Mouse (Mus musculus): ENCODE data around the gene Rbx1.

The Rbx1 gene

DNA sequence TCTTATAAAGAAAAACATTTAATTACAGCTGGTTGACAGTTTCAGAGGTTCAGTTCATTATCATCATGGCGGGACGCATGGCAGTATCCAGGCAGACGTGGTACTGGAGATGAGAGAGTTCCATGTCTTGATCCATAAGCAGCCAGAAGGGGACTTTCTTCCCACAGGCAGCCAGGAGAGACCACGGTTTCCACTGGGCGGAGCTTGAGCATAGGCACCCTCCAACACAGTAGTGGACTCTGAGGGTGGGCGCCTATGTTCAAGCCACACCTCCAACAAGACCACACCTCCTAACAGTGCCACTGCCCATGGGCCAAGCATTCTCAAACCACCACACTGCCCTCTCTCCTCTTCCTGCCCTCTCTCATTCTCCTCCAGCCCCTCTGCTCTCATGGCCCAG lies 17.6 kb downstream of the Rbx1 start:
- no peak for DNase-seq (ENCODE audit: low read depth in 2 of 2, low spot score in 2 of 2)

DNA sequence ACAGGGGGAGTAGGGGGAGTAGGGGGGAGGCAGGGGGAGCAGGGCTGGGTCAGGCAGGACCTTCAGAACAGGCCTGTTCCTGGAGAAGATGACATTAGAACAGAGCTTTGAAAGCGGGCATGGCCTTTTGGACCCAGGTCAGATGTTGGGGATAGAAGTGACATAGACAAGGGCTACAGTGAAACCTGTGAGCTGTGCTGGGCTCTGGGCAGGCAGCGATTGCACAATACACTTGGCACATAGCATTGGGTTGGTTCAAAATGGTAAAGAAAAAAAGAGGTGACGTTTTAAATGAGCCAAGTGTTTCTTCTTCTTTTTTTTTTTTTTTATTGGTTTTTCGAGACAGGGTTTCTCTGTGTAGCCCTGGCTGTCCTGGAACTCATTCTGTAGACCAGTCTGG lies 19.4 kb downstream of the Rbx1 start:
- no peak for DNase-seq (ENCODE audit: low read depth in 2 of 2, low spot score in 2 of 2)

DNA sequence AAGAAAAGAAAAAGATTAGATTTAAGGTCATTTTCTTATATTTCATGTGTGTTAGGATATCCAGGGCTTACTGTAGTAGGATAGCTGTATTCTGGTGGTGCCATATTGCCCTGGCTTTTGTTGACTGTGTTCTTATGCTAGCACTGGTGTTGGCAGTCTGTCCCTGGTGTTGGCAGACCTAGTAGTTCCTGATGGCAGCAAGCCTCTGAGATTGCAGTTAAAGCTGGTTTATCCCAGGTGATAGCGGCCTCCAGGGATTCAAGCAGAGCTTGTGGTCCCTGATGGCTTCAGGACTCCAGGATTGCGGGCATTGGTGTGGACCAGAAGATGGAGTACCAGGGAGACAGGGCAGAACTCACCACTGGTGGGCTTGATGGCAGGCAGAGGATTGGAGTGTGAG lies 37.4 kb downstream of the Rbx1 start:
- DNase-seq (ENCODE audit: low read depth in 2 of 2, low spot score in 2 of 2), result no peak

DNA sequence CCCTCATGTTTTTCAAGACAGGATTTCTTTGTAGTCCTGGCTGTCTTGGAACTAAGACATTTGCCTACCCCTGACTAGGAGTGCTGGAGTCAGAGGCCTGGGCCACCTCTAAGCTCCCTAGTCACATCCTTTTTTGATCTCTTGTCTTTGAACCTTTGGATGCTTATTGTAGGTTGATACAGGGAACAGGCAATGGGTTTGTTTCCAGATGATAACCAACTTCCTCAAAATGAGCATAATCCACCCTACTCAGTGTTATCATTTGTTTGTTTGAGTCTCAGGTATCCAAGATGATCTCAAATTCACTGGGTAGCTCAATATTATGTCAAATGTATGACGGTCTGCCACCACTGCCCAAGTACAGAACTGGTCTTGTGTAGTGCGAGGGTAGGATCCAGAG lies 37.9 kb downstream of the Rbx1 start:
- DNase-seq (ENCODE audit: low read depth in 2 of 2, low spot score in 2 of 2), result no peak

DNA sequence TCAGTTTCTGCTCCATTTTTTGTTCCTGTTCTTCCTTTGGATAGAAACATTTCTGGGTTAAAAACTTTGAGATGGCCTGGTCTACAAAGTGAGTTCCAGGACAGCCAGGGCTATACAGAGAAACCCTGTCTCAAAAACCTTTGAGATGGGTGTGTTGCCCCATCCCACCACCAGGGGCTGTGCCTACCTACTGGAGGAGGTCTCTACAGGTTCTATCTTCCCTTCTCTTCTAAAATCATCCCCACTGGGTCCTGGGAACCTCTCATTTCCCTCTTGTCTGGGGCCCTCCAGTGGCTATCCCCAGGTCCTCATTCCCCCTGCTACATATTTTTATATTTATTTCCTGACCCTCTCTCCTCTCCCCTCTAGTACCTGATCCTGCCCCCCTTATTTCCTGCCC lies 41.1 kb downstream of the Rbx1 start:
- DNase-seq (ENCODE audit: low read depth in 2 of 2, low spot score in 2 of 2), result peak; percentile 51 to 75

DNA sequence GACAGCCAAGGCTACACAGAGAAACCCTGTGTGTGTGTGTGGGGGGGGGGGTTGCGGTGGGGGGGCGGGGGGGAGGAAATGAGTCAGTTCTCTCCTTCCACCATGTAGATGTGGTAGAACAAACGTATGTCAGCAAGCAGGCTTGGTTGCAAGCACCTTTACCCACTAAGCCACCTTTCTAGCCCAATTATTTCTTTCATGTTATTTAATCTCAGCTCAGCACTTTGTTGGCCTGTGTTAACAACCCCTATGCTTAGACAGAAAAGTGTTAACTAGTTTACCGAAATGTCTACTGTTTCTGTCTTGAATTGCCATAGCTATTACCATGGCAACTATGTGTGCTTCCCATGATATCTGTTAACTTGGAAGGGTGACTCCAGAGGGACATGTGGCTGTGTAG lies 44.5 kb downstream of the Rbx1 start:
- no peak for DNase-seq (ENCODE audit: low read depth in 2 of 2, low spot score in 2 of 2)

DNA sequence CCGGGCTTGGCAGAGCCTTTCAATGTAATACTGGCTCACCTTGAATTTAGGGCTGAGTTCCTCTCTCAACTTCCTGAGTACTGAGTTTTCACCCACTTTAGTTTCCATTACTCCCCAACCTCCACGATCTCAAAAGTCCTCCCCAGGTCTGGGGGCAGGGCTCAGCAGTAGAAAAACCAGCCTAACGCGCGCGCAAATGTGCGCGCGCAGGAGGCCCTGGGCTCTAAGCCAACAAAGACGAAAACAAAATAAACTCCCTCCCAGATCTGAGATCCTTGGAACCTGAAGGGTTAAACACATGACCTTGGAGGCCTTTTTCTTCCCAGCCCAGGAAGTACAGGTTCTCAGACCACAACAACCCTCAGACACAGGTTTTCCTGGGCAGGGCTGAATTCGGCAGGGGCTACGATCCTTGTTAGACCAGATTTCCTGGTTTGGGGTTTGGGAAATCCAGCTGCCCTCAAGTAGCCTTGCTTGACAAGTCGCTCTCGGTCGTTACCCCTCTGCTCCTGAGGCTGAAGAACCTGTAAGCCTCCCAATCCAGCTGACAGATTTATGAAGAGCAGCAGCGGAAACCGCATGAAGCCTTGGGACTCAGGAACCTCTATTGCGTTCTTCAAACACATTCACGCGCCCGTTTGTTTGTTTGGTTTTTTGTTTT lies 45.6 kb downstream of the Rbx1 start:
- DNase-seq (ENCODE audit: low read depth in 2 of 2, low spot score in 2 of 2), result peak; percentile 25 to 56

DNA sequence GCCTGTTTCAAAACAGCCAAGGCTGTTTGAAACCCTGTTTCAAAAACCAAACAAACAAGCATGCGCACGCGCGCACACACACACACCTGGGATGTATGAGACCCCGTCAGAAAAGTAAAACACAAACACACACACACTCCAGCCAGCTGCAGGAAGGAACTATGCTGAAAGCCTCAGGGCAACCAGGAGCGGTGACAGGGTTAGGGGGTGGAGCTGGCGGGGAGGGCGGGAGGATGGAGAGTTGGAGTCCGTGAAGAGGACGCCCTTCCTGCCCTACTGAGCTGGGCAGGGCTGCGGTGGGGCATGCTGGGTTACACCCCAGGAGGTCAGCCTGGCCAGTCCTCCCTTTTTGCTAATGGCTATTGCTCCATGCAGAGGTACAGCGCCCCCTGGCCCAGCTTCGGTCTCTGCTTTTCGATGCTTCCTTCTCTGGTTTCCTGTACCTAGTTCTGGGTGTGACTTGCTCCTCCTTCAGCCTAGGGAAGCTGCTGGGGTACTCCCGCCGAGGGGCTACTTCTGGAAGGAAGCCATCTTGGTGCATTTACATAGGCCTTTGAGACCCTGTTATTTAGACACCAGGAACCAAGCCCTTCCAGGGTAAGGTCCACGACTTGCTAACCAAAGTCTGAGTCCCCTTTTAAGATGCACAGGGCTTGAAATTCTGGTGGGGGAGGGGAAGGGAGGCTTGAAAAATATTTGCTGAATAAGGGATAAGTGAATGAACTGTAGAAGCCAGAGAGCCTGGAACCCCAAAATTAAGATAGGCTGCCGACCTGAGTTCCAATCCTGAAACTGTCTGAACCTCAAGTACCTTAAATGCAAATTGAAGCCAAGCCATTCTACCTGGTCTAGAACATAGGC lies 48.2 kb downstream of the Rbx1 start:
- peak; percentile 59 to 75 for DNase-seq (ENCODE audit: low read depth in 2 of 2, low spot score in 2 of 2)

DNA sequence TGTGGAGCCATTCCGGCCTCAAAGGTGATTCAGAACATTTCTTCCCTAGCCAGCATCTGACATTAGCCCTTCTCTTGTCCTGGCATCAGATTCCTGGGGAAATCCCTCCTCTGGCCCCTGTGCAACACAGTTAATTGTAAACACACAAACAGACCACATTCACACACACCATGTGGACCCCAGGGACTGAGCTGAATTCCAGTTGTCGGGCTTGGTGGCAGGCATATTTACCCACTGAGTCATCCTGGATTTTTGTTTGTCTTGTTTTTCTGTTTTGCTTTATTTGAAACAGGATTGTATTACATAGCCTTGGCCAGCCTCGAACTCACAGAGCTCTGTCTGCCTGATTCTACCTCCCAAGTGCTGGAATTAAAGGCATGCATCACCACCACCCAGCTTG lies 49.1 kb downstream of the Rbx1 start:
- no peak for DNase-seq (ENCODE audit: low read depth in 2 of 2, low spot score in 2 of 2)

DNA sequence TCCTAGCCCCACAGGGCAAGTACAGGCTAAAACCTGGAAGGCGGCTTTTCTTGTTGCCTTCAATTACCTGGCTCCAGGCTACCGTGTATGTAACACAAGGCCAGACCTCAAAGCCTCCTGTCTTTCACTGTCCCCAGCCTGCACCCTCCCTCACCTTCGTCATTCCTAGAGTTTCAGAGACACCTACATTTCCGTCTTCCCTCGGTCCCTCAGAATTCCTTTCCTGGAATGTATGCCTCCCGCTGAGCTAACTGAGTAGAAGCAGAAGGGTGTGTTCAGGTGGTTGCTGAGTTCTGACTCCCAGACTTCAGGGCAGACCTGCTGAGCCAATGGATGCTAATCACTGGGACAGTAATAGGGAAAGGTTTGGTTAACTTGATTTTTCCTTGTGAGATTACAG lies 51.9 kb downstream of the Rbx1 start:
- no peak for DNase-seq (ENCODE audit: low read depth in 2 of 2, low spot score in 2 of 2)

DNA sequence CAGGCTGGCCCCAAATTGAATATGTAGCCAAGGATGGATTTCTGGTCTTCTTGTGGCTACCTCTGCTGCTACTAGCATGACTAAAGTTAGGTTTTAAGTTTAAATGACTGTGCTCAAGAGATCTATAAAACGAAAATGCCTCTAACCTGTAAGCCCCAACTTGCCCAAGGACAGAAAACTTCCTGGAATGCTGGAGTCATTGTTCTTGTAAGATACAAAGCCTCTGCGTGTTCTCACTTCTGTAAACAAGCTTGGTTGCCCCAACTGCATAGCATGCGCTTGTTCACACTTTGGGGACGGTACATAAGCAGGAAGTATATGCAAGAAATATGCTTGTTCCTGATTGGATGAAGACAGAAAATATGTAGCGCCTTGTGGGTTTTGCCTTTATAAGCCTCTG lies 52.7 kb downstream of the Rbx1 start:
- no peak for DNase-seq (ENCODE audit: low read depth in 2 of 2, low spot score in 2 of 2)

DNA sequence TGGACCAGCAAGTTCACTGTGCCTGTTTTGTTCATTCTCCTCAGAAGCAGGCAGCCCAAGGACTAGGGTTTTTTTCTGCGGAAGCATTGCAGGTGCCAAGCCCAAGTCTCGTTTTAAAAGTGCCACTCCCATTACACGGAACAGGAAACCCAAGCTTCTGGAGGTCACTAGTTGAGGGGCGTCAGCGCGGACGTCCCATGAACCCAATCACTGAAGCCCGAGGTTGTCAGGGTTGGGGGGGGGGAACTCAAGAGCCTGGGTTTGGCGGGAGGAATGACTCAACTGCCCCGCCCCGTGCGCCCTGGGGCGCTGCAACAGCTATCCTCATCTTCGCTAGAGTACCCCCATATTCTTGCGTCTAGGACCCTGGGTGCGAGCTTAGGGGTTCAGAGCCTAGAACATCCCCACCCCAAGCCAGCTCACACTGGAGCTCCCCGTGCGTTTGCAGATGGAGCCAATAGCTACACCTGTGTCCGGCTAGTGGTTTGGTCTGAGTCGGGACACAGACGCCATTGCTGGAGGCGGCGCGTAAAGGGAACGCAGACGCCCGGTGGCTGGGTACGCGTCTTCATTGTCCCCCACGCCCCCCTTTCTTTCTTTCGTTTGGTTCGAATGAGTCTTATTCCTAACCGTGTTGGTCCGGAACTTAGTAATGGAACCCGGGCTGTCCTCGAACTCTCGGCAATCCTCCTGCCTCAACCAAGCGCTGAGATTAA lies 56.1 kb downstream of the Rbx1 start:
- DNase-seq (ENCODE audit: low read depth in 2 of 2, low spot score in 2 of 2), result peak in 1 of 2 experiments; percentile 41

DNA sequence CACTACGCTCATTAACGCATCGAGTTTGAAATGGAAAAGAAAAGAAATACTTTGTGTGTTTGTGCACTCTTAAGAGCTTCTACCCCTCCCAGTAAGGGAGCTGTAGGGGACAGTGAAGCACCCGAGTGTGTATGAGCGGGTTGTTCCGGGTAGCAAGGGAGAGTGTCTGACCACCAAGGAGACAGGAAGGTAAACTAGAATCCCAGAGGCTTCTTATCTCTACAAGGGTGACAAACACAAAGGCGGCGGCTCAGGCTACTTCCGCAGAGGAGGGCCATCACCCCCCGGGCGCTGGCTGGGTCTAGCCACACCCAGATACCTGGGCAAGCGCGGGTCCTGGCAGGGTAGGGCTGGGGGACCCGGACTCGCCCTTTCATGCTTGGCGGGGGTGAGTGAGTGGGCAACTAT lies 56.7 kb downstream of the Rbx1 start:
- DNase-seq (ENCODE audit: low read depth in 2 of 2, low spot score in 2 of 2), result no peak

DNA sequence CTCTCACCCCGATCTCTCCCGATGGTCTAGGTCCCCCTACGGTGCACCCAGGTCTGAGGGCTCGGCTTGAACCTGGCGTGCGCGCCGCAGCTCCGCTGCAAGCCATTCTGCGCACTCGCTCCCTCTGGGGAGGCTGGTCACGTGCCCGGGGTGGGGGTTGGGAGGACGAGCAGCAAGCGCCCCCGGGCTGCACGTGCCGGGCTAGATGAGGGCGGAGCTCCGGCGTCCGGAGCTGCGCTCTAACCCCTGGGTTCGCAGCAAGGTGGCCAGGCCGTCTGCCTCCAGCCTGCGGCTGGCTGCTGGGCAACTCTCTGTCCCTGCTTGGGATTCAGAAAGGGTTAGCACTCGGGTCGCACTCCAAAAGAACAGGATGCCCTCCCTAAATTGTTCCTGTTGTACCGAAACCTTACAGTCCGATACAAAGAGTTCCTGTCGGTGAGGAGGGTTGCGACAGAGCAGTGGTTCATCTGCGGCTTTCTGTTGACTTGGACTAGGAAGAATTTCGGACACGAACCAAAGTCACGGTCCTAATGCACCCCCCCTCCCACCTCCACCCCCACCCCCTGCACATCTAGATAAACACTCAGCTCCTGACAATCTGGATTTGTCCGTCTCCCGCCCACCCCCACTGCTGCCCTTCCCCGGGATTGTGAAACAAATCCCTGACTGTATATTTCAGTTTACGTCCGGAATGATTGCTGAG lies 57.2 kb downstream of the Rbx1 start:
- peak; percentile 96 to 99 for DNase-seq (ENCODE audit: low read depth in 2 of 2, low spot score in 2 of 2)

DNA sequence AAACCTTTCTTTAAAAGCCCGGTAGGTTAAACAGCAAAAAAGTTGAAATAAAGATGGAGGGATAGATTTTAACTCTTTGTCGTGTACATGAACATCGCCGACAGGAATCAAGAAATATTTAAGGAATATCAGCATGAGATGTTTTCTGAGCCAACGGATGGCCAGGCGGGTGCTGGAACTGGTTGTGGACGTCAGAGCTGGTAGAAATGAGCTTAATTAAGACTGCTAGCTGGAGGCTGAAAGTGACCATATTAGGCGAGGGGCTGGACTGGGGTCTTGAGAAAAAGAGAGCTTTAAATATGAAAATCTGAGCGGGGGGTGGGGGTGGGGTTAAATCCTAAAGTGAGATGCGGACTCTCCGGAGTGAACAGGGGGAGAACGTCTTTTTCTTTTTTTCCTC lies 57.8 kb downstream of the Rbx1 start:
- DNase-seq (ENCODE audit: low read depth in 2 of 2, low spot score in 2 of 2), result no peak

Data from CD8-positive naive resting alpha-beta T cell, adult 2 months (primary cell).